Mouse (Mus musculus) right cerebral cortex, postnatal 25 days (tissue): ENCODE measurements around the gene Susd1.

Source experiments
- DNase-seq: peaks from one replicate; pipeline ENCODE4 v3.0.0; 2022

Susd1 gene

GRCm38 (mm10) chr4:59279111-59279510 lies 159.3 kb downstream of the Susd1 start:
- DNase-seq: no peak

- DNase-seq: no peak
Observed at GRCm38 (mm10) chr4:59278410-59278809, 160.0 kb downstream of the Susd1 start.

- DNase-seq: no peak
Observed at GRCm38 (mm10) chr4:59277958-59278357, 160.5 kb downstream of the Susd1 start.

- no peak for DNase-seq
Observed at GRCm38 (mm10) chr4:59275956-59276355, 162.5 kb downstream of the Susd1 start.

- DNase-seq: no peak
Observed at GRCm38 (mm10) chr4:59275494-59275893, 162.9 kb downstream of the Susd1 start.

GRCm38 (mm10) chr4:59274136-59274535 lies 164.3 kb downstream of the Susd1 start:
- DNase-seq: no peak

GRCm38 (mm10) chr4:59273342-59273741 lies 165.1 kb downstream of the Susd1 start:
- DNase-seq: no peak

GRCm38 (mm10) chr4:59265631-59266030 lies 172.8 kb downstream of the Susd1 start:
- DNase-seq: no peak

- no peak for DNase-seq
Observed at GRCm38 (mm10) chr4:59265182-59265581, 173.3 kb downstream of the Susd1 start.
